Comparison of ENCODE assay signal across 8 mouse cellular contexts in genomic region chr8:82774093-82774422, GRCm38 (mm10). TPM values are rescaled to one million over a fixed set of nuclear protein-coding genes. Genes with fewer than 3 reads are reported as not detected.
DNase-seq lines count a peak whose midpoint lies in the region; ATAC-seq lines count a peak whose summit lies in the region.

Zfp330 (minus strand) TSS chr8:82774160.

- H3K36me3 ChIP-seq in hindbrain, embryonic 16.5 days (ENCODE audit: control insufficient read depth, insufficient read depth, low read length), result peaks cover 10% of the 10 kb centered on the region
- peaks cover 29% of the 10 kb centered on the region for H3K36me3 ChIP-seq in macrophage (ENCODE audit: inconsistent target)

- H3K27me3 ChIP-seq in hindbrain, embryonic 16.5 days (replicated peaks; ENCODE audit: control insufficient read depth, insufficient read depth, low read length), result no peaks in the 10 kb centered on the region

- peaks cover 12% of the 10 kb centered on the region for H3K4me1 ChIP-seq in hindbrain, embryonic 16.5 days (ENCODE audit: control insufficient read depth, insufficient read depth, low read depth, low read length)

- H3K27ac ChIP-seq in hindbrain, embryonic 16.5 days (ENCODE audit: low read depth, low read length), result peak within 1 kb of the TSS; percentile 80
- H3K27ac ChIP-seq in macrophage, result peak within 1 kb of the TSS; percentile 52

- H3K9ac ChIP-seq in hindbrain, embryonic 16.5 days (ENCODE audit: low read depth, low read length), result peak within 1 kb of the TSS; percentile 97

- whole genome bisulfite sequencing in hindbrain, embryonic 16.5 days, result under 1% methylated on average over 16 of the region's 16 CpGs
- 1% methylated on average over 14 of the region's 16 CpGs for WGBS in macrophage (ENCODE audit: missing documents)

- ATAC-seq in hindbrain, embryonic 16.5 days, result peak; percentile 100

- H3K9me3 ChIP-seq in hindbrain, embryonic 16.5 days (ENCODE audit: control insufficient read depth, low read length), result no peaks in the 10 kb centered on the region

- peaks cover 47% of the 10 kb centered on the region for H3K79me2 ChIP-seq in macrophage (ENCODE audit: inconsistent target)

- H3K4me2 ChIP-seq in hindbrain, embryonic 16.5 days (ENCODE audit: low read length), result peak within 1 kb of the TSS; percentile 86

- peak within 1 kb of the TSS; percentile 93 for H3K4me3 ChIP-seq in hindbrain, embryonic 16.5 days (ENCODE audit: low read length)
- peak within 1 kb of the TSS; percentile 82 for H3K4me3 ChIP-seq in macrophage (ENCODE audit: inconsistent target)

- DNase-seq in WW6 (ENCODE audit: low read depth, low spot score), result peak; percentile 72
- peak; percentile 66 to 83 for DNase-seq in cerebellum, postnatal 4 days (ENCODE audit: low spot score in 2 of 2)
- DNase-seq in gastrocnemius, adult 18-20 months (ENCODE audit: low spot score), result peak; percentile 93
- peak; percentile 89 to 92 for DNase-seq in left cerebral cortex, adult 18-20 months (ENCODE audit: low spot score in 2 of 2)
- peak; percentile 95 for DNase-seq in right cerebral cortex, adult 18-20 months
- DNase-seq in urinary bladder, postnatal 10 days (ENCODE audit: low spot score), result peak; percentile 55

RNA-seq across cellular contexts. Expression of gene Zfp330, which starts in this region (rescaled TPM):
- total RNA-seq in gastrocnemius, adult 18-20 months (2021), result 10 to 100 TPM; 16.6 to 16.9 TPM
- polyA plus RNA-seq in hindbrain, embryonic 16.5 days (2015; fragmentation: Nextera tagmentation; extraction: Ambion mirVana), result 77.4 and 81.2 TPM in 2 replicates
- 10 to 100 TPM; 33.0 to 34.1 TPM for total RNA-seq in left cerebral cortex, adult 18-20 months (2021)
- total RNA-seq in macrophage (2018; cell fraction: chromatin; rRNA removed), result 100 to 1,000 TPM in 16 of 26 experiments, 10 to 100 TPM in 10; 56.3 to 150 (median 115) TPM
- 10 to 100 TPM; 16.5 to 30.4 (median 25.6) TPM for total RNA-seq in macrophage (2018; cell fraction: cytosol; rRNA removed)
- total RNA-seq in macrophage (2018; cell fraction: nucleus; rRNA removed), result 100 to 1,000 TPM in 1 of 26 experiments, 10 to 100 TPM in 25; 38.6 to 109 (median 55.8) TPM
- polyA plus RNA-seq in macrophage (2018), result 26.0 to 40.5 TPM (median 30.3 TPM) in 3 replicates

Comparison
In these comparisons a context has a peak if more than half of its experiments do, and no peak if none do; other contexts are left out.
1. Peak in every context shown above with its lines: DNase-seq, ATAC-seq, H3K4me3 ChIP-seq and H3K27ac ChIP-seq.